Mouse (Mus musculus): ENCODE measurements around the gene Arhgap21. TPM values are rescaled to one million over a fixed set of nuclear protein-coding genes. Genes with fewer than 3 reads are reported as not detected.

The Arhgap21 gene
- total and polyA plus RNA-seq, 3 experiments: 18.1 to 74.5 (median 65.2) TPM

- TF ChIP-seq POLR2A (IDR thresholded peaks at IDR 0.05; ENCODE audit: insufficient read depth, low read depth, low read length) (no peak), CTCF (IDR thresholded peaks at IDR 0.05) (no peak), EP300 (IDR thresholded peaks at IDR 0.05; ENCODE audit: insufficient read depth, low read depth, low read length) (no peak)
- 38% methylated on average over 8 of the region's 8 CpGs for WGBS
- Histone ChIP-seq H3K4me1 (ENCODE audit: control insufficient read depth, insufficient read depth, low read length) (peaks cover 25% of the 10 kb centered on the region), H3K4me3 (no peak overlapping the region), H3K27me3 (ENCODE audit: control insufficient read depth, insufficient read depth, low read length) (no peaks in the 10 kb centered on the region), H3K9ac (ENCODE audit: low read depth, low read length) (no peak overlapping the region), H3K79me2 (replicated peaks; ENCODE audit: control insufficient read depth, insufficient read depth, low read length) (peaks cover 6% of the 10 kb centered on the region), H3K36me3 (ENCODE audit: control insufficient read depth, insufficient read depth, low read length) (peaks cover 29% of the 10 kb centered on the region), H3K27ac (peak overlapping the region; percentile 70)
- no peak for DNase-seq
- intact Hi-C loops (cut with DNase I): no loop called here
Measured at GRCm38 (mm10) chr2:20960668-20961035, 8.0 kb downstream of the Arhgap21 start.

- Histone ChIP-seq H3K4me3 (no peak overlapping the region), H3K27me3 (ENCODE audit: control insufficient read depth, insufficient read depth, low read length) (no peaks in the 10 kb centered on the region), H3K79me2 (replicated peaks; ENCODE audit: control insufficient read depth, insufficient read depth, low read length) (peaks cover 6% of the 10 kb centered on the region), H3K36me3 (ENCODE audit: control insufficient read depth, insufficient read depth, low read length) (peaks cover 29% of the 10 kb centered on the region), H3K27ac (peak overlapping the region; percentile 70), H3K4me1 (ENCODE audit: control insufficient read depth, insufficient read depth, low read length) (peaks cover 27% of the 10 kb centered on the region), H3K9ac (ENCODE audit: low read depth, low read length) (no peak overlapping the region)
- DNase-seq: no peak
- no peak for TF ChIP-seq CTCF (IDR thresholded peaks at IDR 0.05)
- no peak for TF ChIP-seq POLR2A (IDR thresholded peaks at IDR 0.05; ENCODE audit: insufficient read depth, low read depth, low read length)
- no peak for TF ChIP-seq EP300 (IDR thresholded peaks at IDR 0.05; ENCODE audit: insufficient read depth, low read depth, low read length)
- intact Hi-C loops (cut with DNase I): no loop called here
- 58% methylated on average over 9 of the region's 9 CpGs for WGBS
Measured at GRCm38 (mm10) chr2:20959906-20960667, 8.6 kb downstream of the Arhgap21 start.

- peaks cover 29% of the 10 kb centered on the region for H3K36me3 ChIP-seq (ENCODE audit: control insufficient read depth, insufficient read depth, low read length)
- no peak for DNase-seq
- no peak overlapping the region for H3K4me3 ChIP-seq
- H3K9ac ChIP-seq (ENCODE audit: low read depth, low read length): no peak overlapping the region
- WGBS: 30% methylated on average over 2 of the region's 2 CpGs
- TF ChIP-seq POLR2A (IDR thresholded peaks at IDR 0.05; ENCODE audit: insufficient read depth, low read depth, low read length) (no peak), EP300 (IDR thresholded peaks at IDR 0.05; ENCODE audit: insufficient read depth, low read depth, low read length) (no peak), CTCF (IDR thresholded peaks at IDR 0.05) (no peak)
- peaks cover 5% of the 10 kb centered on the region for H3K79me2 ChIP-seq (replicated peaks; ENCODE audit: control insufficient read depth, insufficient read depth, low read length)
- no peak overlapping the region for H3K27ac ChIP-seq
- H3K27me3 ChIP-seq (ENCODE audit: control insufficient read depth, insufficient read depth, low read length): no peaks in the 10 kb centered on the region
- intact Hi-C loops (cut with DNase I): no loop called here
- H3K4me1 ChIP-seq (ENCODE audit: control insufficient read depth, insufficient read depth, low read length): peaks cover 25% of the 10 kb centered on the region
Measured at GRCm38 (mm10) chr2:20959045-20959444, 9.6 kb downstream of the Arhgap21 start.

GRCm38 (mm10) chr2:20957995-20958394 is 10.7 kb downstream of the Arhgap21 start:
- Histone ChIP-seq H3K4me3 (no peak overlapping the region), H3K36me3 (ENCODE audit: control insufficient read depth, insufficient read depth, low read length) (peaks cover 32% of the 10 kb centered on the region), H3K27ac (no peak overlapping the region), H3K27me3 (ENCODE audit: control insufficient read depth, insufficient read depth, low read length) (no peaks in the 10 kb centered on the region), H3K9ac (ENCODE audit: low read depth, low read length) (no peak overlapping the region), H3K4me1 (ENCODE audit: control insufficient read depth, insufficient read depth, low read length) (peaks cover 23% of the 10 kb centered on the region), H3K79me2 (replicated peaks; ENCODE audit: control insufficient read depth, insufficient read depth, low read length) (peaks cover 5% of the 10 kb centered on the region)
- no peak for TF ChIP-seq EP300 (IDR thresholded peaks at IDR 0.05; ENCODE audit: insufficient read depth, low read depth, low read length)
- peak; percentile 46 for TF ChIP-seq CTCF (IDR thresholded peaks at IDR 0.05)
- no peak for TF ChIP-seq POLR2A (IDR thresholded peaks at IDR 0.05; ENCODE audit: insufficient read depth, low read depth, low read length)
- intact Hi-C loops (cut with DNase I): no loop called here
- 62% methylated on average over 1 of the region's 1 CpGs for WGBS
- no peak for DNase-seq

GRCm38 (mm10) chr2:20956716-20957115 is 12.0 kb downstream of the Arhgap21 start:
- no peak overlapping the region for H3K27ac ChIP-seq
- peaks cover 29% of the 10 kb centered on the region for H3K36me3 ChIP-seq (ENCODE audit: control insufficient read depth, insufficient read depth, low read length)
- H3K4me1 ChIP-seq (ENCODE audit: control insufficient read depth, insufficient read depth, low read length): peaks cover 19% of the 10 kb centered on the region
- no peak for DNase-seq
- 60% methylated on average over 5 of the region's 5 CpGs for WGBS
- no peak for TF ChIP-seq CTCF (IDR thresholded peaks at IDR 0.05)
- no peak for TF ChIP-seq EP300 (IDR thresholded peaks at IDR 0.05; ENCODE audit: insufficient read depth, low read depth, low read length)
- no peak for TF ChIP-seq POLR2A (IDR thresholded peaks at IDR 0.05; ENCODE audit: insufficient read depth, low read depth, low read length)
- peaks cover 5% of the 10 kb centered on the region for H3K79me2 ChIP-seq (replicated peaks; ENCODE audit: control insufficient read depth, insufficient read depth, low read length)
- intact Hi-C loops (cut with DNase I): no loop called here
- H3K4me3 ChIP-seq: no peak overlapping the region
- H3K9ac ChIP-seq (ENCODE audit: low read depth, low read length): no peak overlapping the region
- no peaks in the 10 kb centered on the region for H3K27me3 ChIP-seq (ENCODE audit: control insufficient read depth, insufficient read depth, low read length)

GRCm38 (mm10) chr2:20955996-20956395 is 12.7 kb downstream of the Arhgap21 start:
- TF ChIP-seq EP300 (IDR thresholded peaks at IDR 0.05; ENCODE audit: insufficient read depth, low read depth, low read length) (no peak), CTCF (IDR thresholded peaks at IDR 0.05) (no peak), POLR2A (IDR thresholded peaks at IDR 0.05; ENCODE audit: insufficient read depth, low read depth, low read length) (no peak)
- H3K27me3 ChIP-seq (ENCODE audit: control insufficient read depth, insufficient read depth, low read length): no peaks in the 10 kb centered on the region
- no peak overlapping the region for H3K4me3 ChIP-seq
- no peak for DNase-seq
- peaks cover 30% of the 10 kb centered on the region for H3K36me3 ChIP-seq (ENCODE audit: control insufficient read depth, insufficient read depth, low read length)
- peaks cover 18% of the 10 kb centered on the region for H3K4me1 ChIP-seq (ENCODE audit: control insufficient read depth, insufficient read depth, low read length)
- peaks cover 3% of the 10 kb centered on the region for H3K79me2 ChIP-seq (replicated peaks; ENCODE audit: control insufficient read depth, insufficient read depth, low read length)
- intact Hi-C loops (cut with DNase I): no loop called here
- H3K9ac ChIP-seq (ENCODE audit: low read depth, low read length): no peak overlapping the region
- WGBS: 54% methylated on average over 6 of the region's 6 CpGs
- no peak overlapping the region for H3K27ac ChIP-seq
